Mouse (Mus musculus) heart, adult 2 months (tissue): ENCODE measurements around the gene Setdb2.

ENCODE experiments used
- EP300 ChIP-seq: fragments of 200-500 bp; IDR thresholded peaks from 2 replicates; pipeline ENCODE4 v1.6.1; 2011; ENCODE audit warnings: low read depth, low read length, control low read depth; ENCODE audit not compliant: insufficient read depth
- POLR2A ChIP-seq: fragments of 200-500 bp; IDR thresholded peaks from 2 replicates; pipeline ENCODE4 v1.6.1; 2011; ENCODE audit warnings: mild to moderate bottlenecking, low read depth, low read length, control low read depth; ENCODE audit not compliant: insufficient read depth

GRCm38 (mm10) chr14:59365244-59365644 lies 75.4 kb downstream of the Setdb2 start, which contains the start of gene Phf11d:
- TF ChIP-seq POLR2A: peak; percentile 68
- no peak for TF ChIP-seq EP300
